Mouse (Mus musculus): Measurements from ENCODE around the gene Cd200r3.

Gene Cd200r3

DNA sequence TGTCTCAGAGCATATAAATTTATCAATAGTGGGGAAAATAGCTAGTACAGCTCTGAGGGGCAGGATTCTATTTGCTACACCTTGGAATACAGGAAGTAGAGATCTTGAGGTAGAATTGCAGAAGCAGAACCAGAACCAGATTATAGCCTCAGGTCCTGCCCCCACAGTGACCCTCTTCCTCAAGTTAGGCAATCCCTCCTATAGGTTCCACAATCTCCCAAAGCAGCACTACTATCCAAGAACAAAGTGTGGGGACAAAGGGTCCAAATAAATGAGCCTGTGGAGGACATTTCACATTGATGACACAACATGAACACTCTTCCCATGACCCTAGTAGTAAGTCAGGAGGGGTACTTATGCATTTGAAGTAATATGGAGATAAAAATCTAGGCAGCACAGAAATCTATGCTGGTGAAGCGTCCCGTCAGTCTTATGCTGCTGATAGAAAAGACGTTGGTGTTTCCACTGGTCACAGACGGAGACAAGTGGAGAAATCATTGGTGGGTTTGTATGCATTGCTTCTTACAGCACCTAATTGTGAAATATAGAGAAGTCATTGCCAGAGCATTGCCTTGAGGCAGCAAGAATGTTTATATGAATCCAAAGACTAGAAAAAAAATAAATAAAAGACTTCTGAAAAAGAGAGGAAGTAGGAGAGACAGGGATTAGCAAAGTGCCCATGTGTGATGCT, 45.3 kb downstream of the Cd200r3 start:
- no peak for DNase-seq (ENCODE audit: low spot score)

DNA sequence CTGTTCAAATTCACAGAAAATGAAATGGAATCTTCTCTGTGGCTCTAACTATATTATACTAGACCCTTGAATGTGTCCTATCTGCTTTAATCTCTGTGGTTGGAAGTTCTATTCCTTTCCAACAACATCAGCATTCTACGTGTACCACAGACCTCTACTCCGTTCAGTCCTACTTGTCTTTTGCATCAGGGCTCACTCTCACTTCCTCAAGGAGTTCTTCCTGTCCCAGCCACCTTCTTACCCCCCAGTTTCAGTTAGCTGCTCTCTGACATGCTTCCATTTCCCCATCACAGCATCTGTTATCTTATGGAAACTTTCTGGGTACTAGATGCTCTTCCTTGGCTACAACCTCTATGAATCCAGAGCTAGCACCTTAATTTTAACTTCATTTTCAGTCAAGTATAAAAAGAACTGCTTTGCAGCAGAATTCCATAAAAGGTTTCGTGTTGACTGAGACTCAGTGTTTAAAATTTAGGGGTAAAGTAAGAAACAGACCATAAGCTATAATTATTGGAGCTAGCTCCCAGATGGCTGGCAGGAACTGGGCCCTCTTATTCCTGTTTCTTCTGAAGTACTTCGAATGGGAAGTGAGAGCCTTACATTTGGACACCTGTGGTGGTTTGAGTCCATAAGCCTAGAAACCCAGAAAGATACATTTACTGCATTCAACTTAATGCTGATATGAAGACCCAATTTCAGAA, 50.0 kb downstream of the Cd200r3 start:
- DNase-seq (ENCODE audit: low spot score), result no peak

GRCm38 (mm10) chr16:44994206-44994953, 50.9 kb downstream of the Cd200r3 start:
- no peak for DNase-seq (ENCODE audit: low spot score)

DNA sequence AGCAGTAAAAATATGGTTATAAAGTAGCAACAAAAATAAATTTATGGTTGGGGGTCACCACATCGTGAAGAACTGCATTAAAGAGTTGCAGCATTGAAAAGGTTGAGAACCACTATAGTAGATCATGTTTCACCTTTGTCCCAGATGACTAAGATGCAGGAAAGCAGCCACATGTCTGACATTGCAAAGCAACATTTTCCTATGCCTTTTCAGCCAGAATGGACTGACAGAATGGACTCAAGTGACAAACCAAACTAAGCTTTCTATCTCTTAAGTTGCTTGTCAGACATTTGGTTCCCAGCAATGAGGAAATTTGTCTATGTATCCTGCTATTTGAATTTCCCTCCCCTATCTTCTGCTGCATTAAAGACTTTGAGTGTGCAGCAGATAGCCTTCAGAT, 51.6 kb downstream of the Cd200r3 start:
- no peak for DNase-seq (ENCODE audit: low spot score)

DNA sequence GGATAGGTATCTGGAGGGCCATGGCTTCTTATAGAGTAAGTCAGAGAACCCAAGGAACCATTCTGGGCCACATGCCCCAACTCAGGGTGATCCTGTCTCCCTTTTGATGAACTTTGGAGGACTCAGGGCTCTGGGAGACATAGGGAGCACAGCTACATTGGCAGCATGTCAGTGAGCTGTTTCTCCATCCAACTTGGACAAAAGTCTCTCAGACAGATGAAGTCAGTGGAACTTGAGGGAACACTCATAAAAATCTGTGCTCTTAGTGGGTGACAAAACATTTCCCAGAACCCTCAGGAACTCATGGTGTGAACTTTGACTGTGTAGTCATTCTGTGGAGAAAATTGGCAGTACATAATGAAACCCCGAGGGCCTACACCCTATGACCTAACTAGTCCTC, 53.2 kb downstream of the Cd200r3 start:
- DNase-seq (ENCODE audit: low spot score), result no peak

DNA sequence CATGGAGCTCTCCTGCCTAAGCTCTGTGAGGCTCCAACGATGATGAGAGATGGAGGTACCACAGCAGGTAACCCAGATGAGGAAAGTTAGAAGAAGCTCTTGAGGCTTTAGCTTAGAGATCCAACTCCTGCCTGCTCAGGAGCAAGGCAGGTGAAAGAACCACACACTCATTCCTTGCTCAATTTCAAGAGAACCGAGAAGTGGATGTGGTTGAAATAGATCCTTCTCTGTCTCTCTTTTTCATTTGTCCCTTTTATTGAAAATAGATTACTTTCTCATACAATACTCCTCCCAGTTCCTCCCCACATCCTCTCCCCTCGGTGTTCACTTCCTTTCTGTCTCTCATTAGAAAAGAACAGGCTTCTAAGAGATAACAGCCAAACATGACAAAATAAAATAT, 56.1 kb downstream of the Cd200r3 start:
- no peak for DNase-seq (ENCODE audit: low spot score)

DNA sequence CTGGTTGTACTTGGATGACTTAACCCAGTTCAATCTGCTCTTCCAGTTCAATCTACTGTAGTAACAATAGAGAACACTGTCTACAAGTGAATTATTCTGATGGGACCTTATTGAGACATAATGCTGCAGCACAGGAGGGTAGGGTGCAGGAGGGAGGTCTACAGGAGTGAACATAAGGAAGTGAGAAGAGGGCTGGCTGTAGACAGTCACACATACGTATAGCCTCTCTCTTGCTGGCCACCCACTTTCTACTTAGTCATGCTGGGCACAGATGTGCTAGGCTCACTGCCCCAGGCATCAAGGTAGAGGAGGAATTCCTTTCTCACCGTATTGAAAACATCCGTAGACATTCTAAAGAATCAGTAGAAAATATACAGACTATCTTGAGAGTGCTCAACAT, 61.0 kb downstream of the Cd200r3 start:
- no peak for DNase-seq (ENCODE audit: low spot score)

GRCm38 (mm10) chr16:45005280-45005679, 61.8 kb downstream of the Cd200r3 start:
- no peak for DNase-seq (ENCODE audit: low spot score)

DNA sequence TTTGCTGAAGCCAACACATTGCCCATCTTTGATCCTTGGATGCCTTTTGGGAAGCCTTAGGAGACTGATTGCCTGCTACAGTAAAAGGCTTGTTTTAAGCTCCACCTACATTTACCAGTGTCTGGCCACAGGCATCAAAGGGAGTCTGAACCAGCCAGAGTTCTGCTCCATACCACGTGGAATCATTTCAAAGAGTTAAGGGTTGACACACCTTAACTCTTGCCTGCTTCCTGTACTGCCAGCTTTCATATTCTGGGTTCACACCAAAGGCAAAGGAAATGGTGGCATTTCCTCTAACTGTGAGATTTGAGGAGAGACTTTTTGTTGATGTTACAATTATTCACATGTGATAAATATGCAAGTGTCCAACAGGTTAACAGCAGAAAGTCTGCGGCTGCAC, 63.5 kb downstream of the Cd200r3 start:
- no peak for DNase-seq (ENCODE audit: low spot score)

- no peak for DNase-seq (ENCODE audit: low spot score)
These were observed 64.3 kb downstream of the Cd200r3 start for GRCm38 (mm10) chr16:45007807-45008206.

GRCm38 (mm10) chr16:45009634-45010033, 66.2 kb downstream of the Cd200r3 start:
- DNase-seq (ENCODE audit: low spot score), result no peak

DNA sequence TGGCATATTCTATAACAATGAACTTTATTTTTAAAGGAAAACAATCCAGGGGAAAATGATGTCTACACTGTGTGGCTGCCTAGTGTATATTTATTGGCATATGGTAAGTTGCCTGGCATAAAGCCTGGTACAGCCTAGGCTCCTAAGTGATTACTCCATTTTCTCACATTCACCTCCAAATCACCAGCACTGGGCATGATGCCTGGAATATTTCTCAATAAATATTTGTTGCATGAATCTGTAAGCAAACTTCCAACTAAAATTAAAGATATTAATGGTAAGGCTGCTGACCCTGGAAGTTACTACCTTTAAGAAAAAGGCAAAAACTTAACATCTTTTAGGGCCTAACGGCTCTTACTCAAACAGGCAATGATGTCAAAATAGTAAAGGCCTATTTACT, 72.1 kb downstream of the Cd200r3 start:
- DNase-seq (ENCODE audit: low spot score), result no peak

DNA sequence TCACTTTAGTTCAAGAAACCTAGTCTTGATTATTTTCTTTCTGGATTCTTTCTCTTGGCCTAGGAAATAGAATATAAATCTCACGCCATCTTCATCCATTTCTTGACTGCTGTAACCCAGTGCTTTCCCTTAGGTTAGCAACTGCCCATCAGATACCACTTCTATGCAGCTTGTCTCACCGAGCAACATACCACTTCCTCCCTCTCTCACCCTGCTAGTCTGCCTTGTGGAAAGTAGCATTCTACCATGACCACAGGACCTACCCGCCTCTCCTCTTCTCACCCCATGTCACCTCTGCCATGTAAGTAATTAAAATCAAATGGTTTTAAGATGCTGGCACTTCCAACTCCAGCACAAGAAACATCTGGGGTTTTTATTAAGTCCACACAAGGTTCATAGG, 73.0 kb downstream of the Cd200r3 start:
- DNase-seq (ENCODE audit: low spot score), result no peak

DNA sequence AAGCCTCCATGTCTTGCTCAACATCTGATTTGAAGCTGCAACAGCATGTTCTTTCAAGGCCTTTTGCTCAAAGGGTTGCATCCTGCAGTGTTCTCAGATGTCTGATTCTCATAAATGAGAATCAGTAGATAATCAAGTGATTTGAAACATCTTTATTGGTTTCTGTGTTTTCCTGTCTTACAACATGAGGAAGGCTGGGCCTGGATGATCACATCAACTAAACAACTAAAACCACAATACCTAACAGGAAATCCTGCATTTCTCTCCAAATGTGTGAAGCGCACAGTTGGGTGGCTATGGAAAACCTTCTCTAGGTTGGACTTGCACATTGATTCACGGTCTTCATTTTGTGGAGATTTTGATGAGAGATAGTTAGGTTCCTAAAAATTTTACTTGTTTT, 75.4 kb downstream of the Cd200r3 start:
- DNase-seq (ENCODE audit: low spot score), result no peak

GRCm38 (mm10) chr16:45020055-45020454, 76.6 kb downstream of the Cd200r3 start:
- no peak for DNase-seq (ENCODE audit: low spot score)

DNA sequence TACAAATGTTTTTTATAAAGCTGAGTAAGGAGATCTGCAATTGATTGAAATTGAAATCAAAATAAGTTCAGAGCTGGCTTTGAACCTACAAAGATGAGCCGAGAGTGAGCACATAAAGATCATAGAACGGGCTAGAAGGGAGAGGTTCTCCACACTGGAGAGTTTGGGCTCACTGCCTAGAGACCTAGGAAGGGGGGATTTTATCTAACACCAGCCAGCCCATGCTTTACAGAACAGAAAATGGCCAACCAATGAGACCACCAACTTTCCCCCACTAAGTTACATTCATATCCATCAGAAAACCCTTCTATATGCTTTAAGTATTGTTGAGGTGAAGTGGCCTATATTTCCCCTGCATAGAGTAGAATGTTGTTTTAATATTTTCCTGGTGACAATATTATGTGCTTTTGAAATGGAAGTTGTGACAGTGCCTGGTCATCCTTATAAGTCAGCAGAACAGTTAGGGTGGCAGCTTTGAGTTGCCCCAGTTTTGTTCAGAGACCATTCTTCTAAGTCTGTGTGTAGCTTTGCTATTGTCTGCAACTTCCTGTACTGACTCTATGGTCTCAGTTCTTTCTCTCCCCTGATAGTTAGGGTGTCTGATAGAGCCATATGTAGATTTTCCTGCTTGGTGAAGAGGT, 77.3 kb downstream of the Cd200r3 start:
- DNase-seq (ENCODE audit: low spot score), result no peak

DNA sequence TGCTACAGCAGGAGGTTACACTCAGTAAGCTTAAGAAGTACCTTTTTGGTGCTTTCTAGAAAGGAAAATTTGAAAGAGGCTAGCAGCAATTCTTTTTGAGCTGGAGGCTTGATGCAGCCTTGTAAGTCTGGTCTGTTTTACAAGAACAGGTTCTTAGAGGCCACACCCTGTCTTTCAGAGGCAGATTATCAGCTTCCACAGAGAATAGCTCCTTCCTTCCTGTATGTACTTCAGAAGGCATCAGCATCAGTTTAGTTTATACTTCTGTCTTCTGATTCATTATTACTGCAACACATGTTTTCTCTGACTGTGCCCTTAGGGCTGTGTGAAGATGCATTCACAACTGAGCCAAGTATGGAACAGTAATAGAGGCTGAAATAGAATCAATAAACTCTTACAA, 78.0 kb downstream of the Cd200r3 start:
- no peak for DNase-seq (ENCODE audit: low spot score)

- peak; percentile 42 for DNase-seq (ENCODE audit: low spot score)
These were observed 80.4 kb downstream of the Cd200r3 start for GRCm38 (mm10) chr16:45023904-45024303.

DNA sequence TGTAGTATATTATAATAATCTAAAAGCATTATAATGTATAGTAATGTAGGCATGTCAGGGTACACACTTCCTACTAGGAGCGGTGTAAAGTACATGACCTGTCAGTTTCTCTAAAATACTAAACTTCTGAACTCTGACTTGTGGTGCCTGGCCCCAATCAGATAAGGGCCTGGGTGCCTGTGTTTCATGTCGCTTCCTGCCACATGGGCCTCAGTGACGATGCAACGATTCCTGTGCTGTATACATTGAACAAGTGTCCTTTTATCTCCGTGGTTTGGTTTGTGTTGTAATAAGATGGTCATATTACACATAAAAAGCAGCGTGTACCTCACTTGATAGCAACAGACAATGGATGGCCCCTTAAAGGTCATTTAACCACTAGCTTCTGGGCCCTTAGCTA, 81.8 kb downstream of the Cd200r3 start:
- DNase-seq (ENCODE audit: low spot score), result no peak

DNA sequence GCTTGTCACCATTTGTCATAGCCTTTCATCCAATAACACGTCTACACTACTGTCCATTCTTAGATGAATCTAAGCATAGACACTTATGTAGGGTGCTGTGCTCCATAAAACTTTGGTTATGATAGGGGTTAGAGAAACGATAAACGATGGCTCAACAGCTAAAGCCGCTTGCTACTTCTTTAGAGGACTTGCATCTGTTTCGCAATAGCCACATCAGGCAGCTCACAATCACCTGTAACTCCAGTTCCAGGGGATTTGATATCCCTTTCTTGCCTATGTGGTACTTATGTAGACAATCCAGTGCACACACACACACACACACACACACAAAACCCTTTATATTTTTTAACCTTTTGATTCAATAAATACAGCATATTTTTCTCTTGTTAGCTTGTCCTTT, 85.6 kb downstream of the Cd200r3 start:
- no peak for DNase-seq (ENCODE audit: low spot score)

DNA sequence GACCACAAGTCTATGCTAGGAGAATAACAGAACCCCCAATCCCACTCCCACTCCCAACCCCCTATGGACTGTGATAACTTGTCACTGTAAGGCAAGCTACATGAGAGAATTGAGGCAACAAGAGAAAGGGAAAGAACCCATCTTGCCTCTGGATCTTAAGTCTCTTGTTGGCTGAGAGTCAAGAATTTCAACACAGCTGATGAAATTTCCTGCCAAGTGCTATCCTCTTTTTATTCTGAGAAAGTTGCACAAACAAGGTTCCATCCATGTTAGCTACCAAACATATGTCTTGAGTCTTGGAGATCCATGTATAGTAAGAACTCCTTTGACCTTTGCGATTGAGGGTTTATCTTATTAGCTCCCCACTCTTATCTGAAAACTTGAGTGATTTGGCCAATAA, 86.0 kb downstream of the Cd200r3 start:
- DNase-seq (ENCODE audit: low spot score), result no peak

GRCm38 (mm10) chr16:45030127-45030526, 86.6 kb downstream of the Cd200r3 start:
- no peak for DNase-seq (ENCODE audit: low spot score)

DNA sequence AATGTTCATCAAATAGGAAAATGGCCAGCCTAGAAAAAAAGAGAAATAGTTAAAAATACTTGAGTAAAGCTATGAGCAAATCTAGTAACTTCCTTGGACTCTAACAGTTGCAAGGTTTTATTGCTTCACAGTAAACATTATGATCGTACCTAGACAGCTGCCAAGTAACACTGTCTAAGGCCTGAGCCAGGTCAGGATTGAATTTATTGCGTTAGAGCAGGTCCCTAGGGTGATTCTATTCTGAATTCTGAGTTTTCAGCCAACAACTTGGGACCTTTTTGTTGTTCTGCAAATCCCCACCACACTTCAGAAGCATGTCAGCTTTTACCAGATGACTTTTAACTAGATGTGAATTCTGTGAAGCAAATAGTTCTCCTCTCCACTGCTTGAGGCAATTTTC, 87.3 kb downstream of the Cd200r3 start:
- no peak for DNase-seq (ENCODE audit: low spot score)

Measured in embryo, embryonic 10 days (tissue).